Mouse (Mus musculus) hindbrain, embryonic 12.5 days (tissue): ENCODE results near the gene Clpsl2. TPM values are rescaled to one million over a fixed set of nuclear protein-coding genes. Genes with fewer than 3 reads are reported as not detected.

Experiments
- ATAC-seq: fragments of 200-750 bp; cut with Nextera tagmentation; 2 replicates; pipeline ENCODE4 v1.8.0; 2017; ENCODE audit warnings: moderate TSS enrichment; ENCODE audit not compliant: low FRiP score
- H3K27ac ChIP-seq: fragments of 300-500 bp; sonication (generic); 2 replicates; pipeline ENCODE4 v1.5.1; 2016; ENCODE audit warnings: mild to moderate bottlenecking
- H3K27me3 ChIP-seq: fragments of 300-500 bp; sonication (generic); 2 replicates; pipeline ENCODE4 v1.6.1; 2016; ENCODE audit warnings: mild to moderate bottlenecking
- H3K36me3 ChIP-seq: fragments of 300-500 bp; sonication (generic); 2 replicates; pipeline ENCODE4 v1.6.1; 2016; ENCODE audit warnings: mild to moderate bottlenecking
- H3K4me1 ChIP-seq: fragments of 300-500 bp; sonication (generic); 2 replicates; pipeline ENCODE4 v1.6.1; 2016
- H3K4me2 ChIP-seq: fragments of 300-500 bp; sonication (generic); replicated peaks from 2 replicates; pipeline ENCODE4 v1.6.1; 2016; ENCODE audit warnings: mild to moderate bottlenecking
- H3K4me3 ChIP-seq: fragments of 300-500 bp; sonication (generic); 2 replicates; pipeline ENCODE4 v1.5.1; 2016; ENCODE audit warnings: mild to moderate bottlenecking
- H3K9ac ChIP-seq: fragments of 300-500 bp; sonication (generic); 2 replicates; pipeline ENCODE4 v1.6.1; 2016; ENCODE audit warnings: mild to moderate bottlenecking, moderate library complexity
- H3K9me3 ChIP-seq: fragments of 300-500 bp; sonication (generic); replicated peaks from 2 replicates; pipeline ENCODE4 v1.6.1; 2016; ENCODE audit warnings: mild to moderate bottlenecking
- WGBS: fragments of 180-500 bp; shearing (Covaris S2); methylation state at CpG from one replicate; pipeline ENCODE4 v1.1.7; 2016; 5-methylcytosine and 5-hydroxymethylcytosine counted together
- polyA plus RNA-seq: library from polyadenylated mRNA; unstranded; fragments of >200 nt; fragmentation: Nextera tagmentation; extraction: Ambion mirVana; gene quantifications from 2 replicates; pipeline ENCODE4 v1.2.1, GENCODE M21; 2016

The Clpsl2 gene
- polyA plus RNA-seq, 1 experiment from 2014 or later = not detected

DNA sequence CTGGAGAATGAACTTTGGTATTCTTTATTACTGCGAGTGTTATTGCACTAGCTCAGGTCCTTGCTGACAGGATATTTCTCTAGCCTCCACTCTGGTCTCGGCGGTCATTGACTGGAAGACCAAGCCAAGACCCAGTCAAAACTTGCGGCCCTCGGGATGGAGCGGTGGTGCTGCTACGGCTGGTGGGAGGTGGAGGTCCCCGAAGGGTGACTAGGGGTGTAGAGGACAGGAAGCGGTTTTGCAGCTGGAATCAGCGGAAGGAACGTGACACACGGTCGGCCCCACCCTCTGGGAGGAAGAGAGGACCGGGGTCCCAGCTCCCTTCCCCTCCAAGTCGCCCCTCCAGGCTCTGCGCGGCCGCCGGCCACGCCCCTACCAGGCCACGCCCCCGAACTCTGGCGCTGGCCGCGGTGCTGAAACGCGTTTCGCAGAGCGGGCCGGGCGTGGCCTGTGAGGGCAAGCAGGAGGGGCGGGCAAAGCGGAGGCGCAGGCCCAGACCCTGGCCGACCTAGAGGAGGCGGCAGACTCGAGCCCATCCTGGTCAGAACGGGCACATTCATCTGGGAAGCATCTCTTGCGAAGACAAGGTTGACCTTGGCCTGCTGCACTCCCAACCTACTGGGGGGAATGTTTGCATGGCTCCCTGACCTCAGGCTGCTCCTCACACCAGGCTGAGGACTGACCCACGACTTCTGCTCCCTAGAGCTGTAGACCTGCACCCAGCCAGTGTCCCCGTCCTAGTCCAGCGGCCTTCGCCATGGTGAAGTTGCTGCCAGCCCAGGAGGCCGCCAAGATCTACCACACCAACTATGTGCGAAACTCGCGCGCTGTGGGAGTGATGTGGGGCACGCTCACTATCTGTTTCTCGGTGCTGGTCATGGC lies 26.3 kb downstream of the Clpsl2 start, which contains the start of gene Lhfpl5:
Gene Lhfpl5, plus strand, starts transcription at position 398 of the 882 bp plus-strand sequence.
- 14% methylated on average over 50 of the region's 50 CpGs for WGBS
- Histone ChIP-seq H3K9me3 (no peaks in the 10 kb centered on the region), H3K27me3 (peaks cover 5% of the 10 kb centered on the region), H3K4me3 (peak within 1 kb of the TSS; percentile 37), H3K36me3 (no peaks in the 10 kb centered on the region), H3K27ac (no peak within 1 kb of the TSS), H3K9ac (0 out of 2 replicates have a peak within 1 kb of the TSS, but pooled peaks have one; percentile 38), H3K4me1 (peaks cover 10% of the 10 kb centered on the region), H3K4me2 (peak within 1 kb of the TSS; percentile 63)
- peak; percentile 85 for ATAC-seq

DNA sequence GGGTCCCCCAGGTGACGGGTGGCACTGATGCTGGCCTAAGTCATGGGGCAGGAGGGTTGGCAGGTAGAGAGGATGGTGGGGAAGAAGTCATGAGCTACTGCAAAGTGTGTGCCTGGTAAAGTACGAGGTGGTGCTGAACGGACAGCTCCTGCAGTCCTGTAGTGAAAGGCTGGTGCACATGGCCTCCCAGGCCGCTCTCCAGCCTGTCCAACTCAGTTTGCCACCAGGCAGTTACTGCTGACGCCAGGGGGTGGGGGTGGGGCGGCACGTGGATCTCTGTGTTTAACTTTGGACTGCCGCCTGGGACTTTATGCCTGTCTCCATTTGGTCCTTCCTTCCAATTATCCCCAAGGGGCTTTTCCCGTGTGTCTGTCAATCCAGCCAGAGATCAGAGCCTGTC lies 31.2 kb downstream of the Clpsl2 start:
- H3K36me3 ChIP-seq = no peaks in the 10 kb centered on the region
- no peak for ATAC-seq
- H3K4me1 ChIP-seq = peaks cover 6% of the 10 kb centered on the region
- H3K4me3 ChIP-seq = no peak overlapping the region
- no peak overlapping the region for H3K9ac ChIP-seq
- no peak overlapping the region for H3K4me2 ChIP-seq
- H3K27ac ChIP-seq = no peak overlapping the region
- no peaks in the 10 kb centered on the region for H3K9me3 ChIP-seq
- peaks cover 2% of the 10 kb centered on the region; the same call in 1 of the 2 replicates for H3K27me3 ChIP-seq
- WGBS = 5% methylated on average over 9 of the region's 9 CpGs

DNA sequence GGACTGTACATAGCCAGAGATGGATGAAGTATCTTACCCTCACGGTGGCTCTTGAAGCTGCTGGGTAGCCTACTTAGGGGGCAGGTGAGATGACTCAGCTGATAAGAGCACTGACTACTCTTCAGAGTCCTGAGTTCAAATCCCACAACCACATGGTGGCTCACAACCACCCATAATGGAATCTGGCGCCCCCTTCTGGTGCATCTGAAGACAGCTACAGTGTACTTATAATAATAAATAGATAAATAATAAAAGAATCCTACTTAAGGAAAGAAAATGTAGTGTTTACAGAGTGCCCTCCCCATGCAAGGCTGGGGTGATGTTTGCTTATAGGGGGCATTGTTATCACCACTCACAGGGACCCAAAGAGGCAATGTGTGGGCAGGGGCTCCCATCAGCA lies 31.8 kb downstream of the Clpsl2 start:
- Histone ChIP-seq H3K4me2 (no peak overlapping the region), H3K9me3 (no peaks in the 10 kb centered on the region), H3K27ac (no peak overlapping the region), H3K4me1 (no peaks in the 10 kb centered on the region), H3K4me3 (no peak overlapping the region), H3K36me3 (no peaks in the 10 kb centered on the region), H3K9ac (no peak overlapping the region), H3K27me3 (no peaks in the 10 kb centered on the region)
- WGBS = 54% methylated on average over 2 of the region's 2 CpGs
- ATAC-seq = no peak

DNA sequence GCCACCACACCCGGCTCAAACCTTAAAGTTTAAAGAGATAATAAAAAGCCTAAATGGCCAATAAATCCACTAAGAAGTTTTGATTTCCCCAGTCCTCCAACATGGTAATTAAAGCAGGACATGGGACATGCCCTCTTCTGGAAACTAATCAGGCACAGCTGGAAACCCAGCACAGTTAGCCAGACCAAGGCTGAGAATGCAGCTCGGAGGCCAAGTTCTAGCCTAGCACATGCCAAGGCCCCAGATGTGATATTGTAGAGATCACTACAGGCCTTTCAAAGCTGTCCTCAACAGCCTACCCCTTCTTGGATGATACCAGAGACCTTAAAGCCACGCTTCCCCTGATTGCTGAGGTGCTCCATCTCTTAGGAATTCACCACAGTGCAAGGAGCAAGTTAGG lies 37.3 kb downstream of the Clpsl2 start:
- no peaks in the 10 kb centered on the region for H3K4me1 ChIP-seq
- WGBS = 84% methylated on average over 3 of the region's 3 CpGs
- no peak for ATAC-seq
- no peak overlapping the region for H3K4me2 ChIP-seq
- no peak overlapping the region for H3K27ac ChIP-seq
- H3K9ac ChIP-seq = no peak overlapping the region
- H3K36me3 ChIP-seq = peaks cover 38% of the 10 kb centered on the region
- H3K27me3 ChIP-seq = no peaks in the 10 kb centered on the region
- no peak overlapping the region for H3K4me3 ChIP-seq
- H3K9me3 ChIP-seq = no peaks in the 10 kb centered on the region

DNA sequence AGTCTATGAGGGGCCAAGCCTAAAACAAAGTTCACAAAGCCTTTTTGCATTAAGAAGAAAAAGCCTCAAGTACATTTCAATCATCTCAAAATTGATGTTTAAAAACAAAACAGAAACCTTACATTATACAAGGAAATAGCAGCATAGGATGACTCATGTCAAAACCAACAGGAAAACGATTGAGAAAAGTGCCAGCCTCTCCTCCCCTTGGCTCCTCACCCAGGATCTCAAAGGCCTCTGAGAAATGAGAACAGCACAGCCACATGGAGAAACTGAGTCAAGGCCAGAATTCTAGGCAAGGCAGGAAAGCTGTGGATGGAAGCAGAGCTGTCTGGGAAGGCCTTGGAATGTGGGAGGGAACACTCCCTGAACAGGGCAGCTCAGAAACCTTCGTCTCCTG lies 39.4 kb downstream of the Clpsl2 start:
- no peaks in the 10 kb centered on the region for H3K4me1 ChIP-seq
- ATAC-seq = no peak
- H3K36me3 ChIP-seq = peaks cover 59% of the 10 kb centered on the region
- H3K9ac ChIP-seq = no peak overlapping the region
- H3K4me3 ChIP-seq = no peak overlapping the region
- H3K4me2 ChIP-seq = no peak overlapping the region
- no peak overlapping the region for H3K27ac ChIP-seq
- H3K9me3 ChIP-seq = no peaks in the 10 kb centered on the region
- H3K27me3 ChIP-seq = no peaks in the 10 kb centered on the region
- 94% methylated on average over 2 of the region's 2 CpGs for WGBS

DNA sequence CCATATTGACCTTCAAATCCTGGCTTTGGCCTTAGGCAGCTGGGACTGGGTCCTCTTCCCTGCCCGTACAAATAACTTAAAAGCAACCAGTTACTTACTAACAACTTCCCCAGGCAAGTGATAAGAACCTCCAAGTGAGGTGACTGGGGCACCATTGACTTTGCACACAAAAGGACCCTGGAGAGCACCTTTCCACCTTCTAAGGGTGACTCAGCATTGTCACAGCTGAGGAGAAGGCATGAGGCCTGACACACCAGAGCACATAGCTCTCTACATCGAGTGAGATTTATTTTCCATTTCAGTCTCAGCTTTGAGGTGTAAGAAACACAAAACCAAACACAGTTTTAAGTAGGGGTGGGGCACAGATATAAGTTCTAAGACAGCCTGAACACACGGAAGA lies 41.4 kb downstream of the Clpsl2 start:
- no peak for ATAC-seq
- H3K27me3 ChIP-seq = no peaks in the 10 kb centered on the region
- peaks cover 72% of the 10 kb centered on the region for H3K36me3 ChIP-seq
- H3K9ac ChIP-seq = no peak overlapping the region
- no peaks in the 10 kb centered on the region for H3K9me3 ChIP-seq
- H3K4me3 ChIP-seq = no peak overlapping the region
- no peak overlapping the region for H3K4me2 ChIP-seq
- WGBS = 89% methylated on average over 3 of the region's 3 CpGs
- no peaks in the 10 kb centered on the region for H3K4me1 ChIP-seq
- H3K27ac ChIP-seq = no peak overlapping the region

DNA sequence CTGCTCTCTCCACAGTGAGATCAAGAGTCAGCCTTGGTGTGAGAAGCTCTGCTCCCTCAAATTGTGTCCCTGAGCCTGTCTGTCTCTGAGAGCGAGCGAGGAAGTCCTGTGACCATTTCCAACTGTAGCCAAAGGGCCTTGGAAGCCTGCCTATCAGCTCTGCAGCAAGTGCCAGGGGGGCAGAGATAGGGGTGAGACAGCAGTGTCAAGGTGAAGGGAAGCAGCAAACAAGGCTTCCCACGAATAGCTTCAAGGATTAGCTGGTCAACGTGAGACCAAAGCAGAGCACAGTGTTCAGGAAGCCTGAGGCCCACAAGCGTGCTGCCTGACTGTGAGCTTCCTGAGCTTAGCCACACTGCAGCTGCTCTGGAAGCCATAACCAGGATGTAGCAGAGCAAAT lies 42.3 kb downstream of the Clpsl2 start:
- 92% methylated on average over 5 of the region's 5 CpGs for WGBS
- Histone ChIP-seq H3K9ac (no peak overlapping the region), H3K4me2 (no peak overlapping the region), H3K27me3 (no peaks in the 10 kb centered on the region), H3K4me1 (no peaks in the 10 kb centered on the region), H3K27ac (no peak overlapping the region), H3K36me3 (peaks cover 81% of the 10 kb centered on the region), H3K4me3 (no peak overlapping the region), H3K9me3 (no peaks in the 10 kb centered on the region)
- no peak for ATAC-seq

DNA sequence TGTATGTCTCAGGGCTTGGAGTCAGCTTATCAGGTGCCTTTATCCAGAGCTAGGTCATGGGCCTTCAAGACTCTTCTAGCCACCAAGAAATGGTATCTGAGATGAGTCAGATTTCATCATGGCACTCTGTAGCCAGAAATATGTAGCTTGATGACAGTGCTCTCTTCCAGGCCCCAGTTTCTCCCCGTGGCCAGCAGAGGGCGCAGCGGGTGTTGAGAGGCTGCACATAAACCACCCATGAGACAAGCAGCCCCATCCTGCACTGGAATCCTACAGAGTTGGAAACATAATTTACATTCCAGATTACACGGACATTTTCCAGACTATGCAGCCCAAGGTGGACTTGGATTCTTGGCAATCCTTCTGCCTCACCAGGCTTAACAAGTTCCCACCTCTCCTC lies 43.8 kb downstream of the Clpsl2 start:
- no peak overlapping the region for H3K27ac ChIP-seq
- no peaks in the 10 kb centered on the region for H3K27me3 ChIP-seq
- no peak overlapping the region for H3K4me3 ChIP-seq
- 16% methylated on average over 4 of the region's 4 CpGs for WGBS
- H3K9ac ChIP-seq = no peak overlapping the region
- H3K9me3 ChIP-seq = no peaks in the 10 kb centered on the region
- H3K4me2 ChIP-seq = no peak overlapping the region
- no peaks in the 10 kb centered on the region for H3K4me1 ChIP-seq
- no peak for ATAC-seq
- peaks cover 89% of the 10 kb centered on the region for H3K36me3 ChIP-seq

DNA sequence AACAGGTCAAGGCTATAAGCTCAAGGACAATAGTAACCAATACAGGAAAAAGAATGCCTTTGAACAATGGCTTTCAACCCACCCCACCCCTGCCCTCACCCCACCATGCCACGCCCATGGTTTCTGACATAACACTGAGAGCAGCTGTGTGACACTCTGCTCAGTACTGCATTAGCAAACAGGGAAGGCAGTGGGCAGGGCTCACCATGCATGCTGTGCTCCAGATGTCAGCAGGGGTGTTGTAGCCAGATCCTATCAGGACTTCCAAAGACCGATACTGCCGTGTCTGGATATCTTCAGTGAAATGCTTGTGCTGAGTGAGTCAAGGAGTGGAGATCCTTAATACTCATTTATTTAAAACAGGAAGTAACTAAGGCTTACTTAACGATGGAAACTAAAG lies 44.8 kb downstream of the Clpsl2 start:
- no peak overlapping the region for H3K9ac ChIP-seq
- H3K27me3 ChIP-seq = no peaks in the 10 kb centered on the region
- no peak for ATAC-seq
- WGBS = 73% methylated on average over 4 of the region's 4 CpGs
- no peaks in the 10 kb centered on the region for H3K9me3 ChIP-seq
- H3K36me3 ChIP-seq = peaks cover 87% of the 10 kb centered on the region
- H3K4me1 ChIP-seq = no peaks in the 10 kb centered on the region
- no peak overlapping the region for H3K27ac ChIP-seq
- H3K4me3 ChIP-seq = no peak overlapping the region
- H3K4me2 ChIP-seq = no peak overlapping the region

DNA sequence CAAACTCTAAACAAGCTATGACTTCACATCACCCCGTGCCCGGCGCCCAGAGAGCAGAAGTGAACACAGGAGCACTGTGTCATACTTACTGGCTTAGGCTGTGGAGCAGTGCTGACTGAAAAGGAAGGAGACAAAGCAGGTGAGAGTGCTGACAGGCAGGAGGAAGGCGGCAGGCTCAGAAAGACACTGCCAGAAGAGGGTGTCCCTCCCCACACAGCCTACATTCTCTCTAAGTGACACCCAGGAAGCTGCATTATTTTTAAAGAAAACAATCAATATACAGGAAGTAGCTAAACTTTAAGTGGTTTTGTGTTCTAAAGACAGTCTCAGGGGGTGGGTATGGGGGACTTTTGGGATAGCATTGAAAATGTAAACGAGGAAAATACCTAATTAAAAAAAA lies 51.6 kb downstream of the Clpsl2 start:
- ATAC-seq = no peak
- Histone ChIP-seq H3K9ac (no peak overlapping the region), H3K36me3 (peaks cover 89% of the 10 kb centered on the region), H3K9me3 (no peaks in the 10 kb centered on the region), H3K27ac (no peak overlapping the region), H3K4me3 (no peak overlapping the region), H3K4me2 (no peak overlapping the region), H3K27me3 (no peaks in the 10 kb centered on the region), H3K4me1 (no peaks in the 10 kb centered on the region)
- whole genome bisulfite sequencing = 93% methylated on average over 5 of the region's 5 CpGs

DNA sequence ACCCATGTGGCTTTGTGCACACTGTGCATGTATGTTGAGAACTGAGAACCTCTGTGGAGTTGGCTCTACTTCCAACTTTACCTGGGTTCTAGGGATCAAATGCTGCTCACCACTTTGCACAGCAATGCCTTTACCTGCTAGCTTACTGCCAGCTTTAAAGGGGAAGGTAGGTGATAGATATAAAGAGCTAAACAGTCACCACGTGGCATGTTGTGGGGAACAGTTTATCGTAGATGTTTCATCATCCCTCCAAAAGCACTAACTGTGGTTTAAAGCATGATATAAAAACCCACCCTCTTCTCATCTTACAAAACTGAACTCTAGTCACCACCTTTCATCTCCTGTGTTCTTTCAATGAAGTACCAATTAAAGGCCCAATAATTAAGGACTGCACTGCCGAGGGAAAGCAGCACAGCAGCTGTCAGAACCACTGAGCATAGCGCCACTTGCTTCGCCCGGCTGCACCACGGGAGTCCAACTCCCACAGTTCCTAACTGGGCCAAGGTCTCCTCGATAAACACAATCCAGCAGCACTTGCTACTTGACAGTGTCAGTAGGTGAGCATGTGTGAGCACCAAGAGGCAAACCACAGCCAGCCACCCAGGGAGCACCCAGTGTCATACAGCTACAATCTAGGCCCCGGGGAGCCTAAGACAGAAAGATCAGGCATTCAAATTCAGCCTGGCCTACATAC lies 52.5 kb downstream of the Clpsl2 start:
- no peak overlapping the region for H3K4me2 ChIP-seq
- H3K4me1 ChIP-seq = no peaks in the 10 kb centered on the region
- WGBS = 85% methylated on average over 9 of the region's 9 CpGs
- peaks cover 89% of the 10 kb centered on the region for H3K36me3 ChIP-seq
- H3K9ac ChIP-seq = no peak overlapping the region
- H3K4me3 ChIP-seq = no peak overlapping the region
- H3K9me3 ChIP-seq = no peaks in the 10 kb centered on the region
- ATAC-seq = no peak
- no peak overlapping the region for H3K27ac ChIP-seq
- no peaks in the 10 kb centered on the region for H3K27me3 ChIP-seq
